Mouse (Mus musculus) lung, embryonic 16.5 days (tissue): ENCODE results near the gene Cacng5. TPM values are rescaled to one million over a fixed set of nuclear protein-coding genes. Genes with fewer than 3 reads are reported as not detected.

Source experiments
- ATAC-seq: fragments of 200-750 bp; cut with Nextera tagmentation; 2 replicates; pipeline ENCODE4 v1.8.0; 2017; ENCODE audit warnings: low read depth, mild to moderate bottlenecking, moderate library complexity
- H3K27ac ChIP-seq: fragments of 300-500 bp; sonication (generic); 2 replicates; pipeline ENCODE4 v1.5.1; 2014; ENCODE audit warnings: mild to moderate bottlenecking, control low read depth, low read length
- H3K27me3 ChIP-seq: fragments of 300-500 bp; sonication (generic); 2 replicates; pipeline ENCODE4 v1.6.1; 2014; ENCODE audit warnings: low read depth, low read length, mixed read lengths; ENCODE audit not compliant: control insufficient read depth, insufficient read depth
- H3K36me3 ChIP-seq: fragments of 300-500 bp; sonication (generic); 2 replicates; pipeline ENCODE4 v1.6.1; 2014; ENCODE audit warnings: low read length; ENCODE audit not compliant: control insufficient read depth, insufficient read depth
- H3K4me1 ChIP-seq: fragments of 300-500 bp; sonication (generic); replicated peaks from 2 replicates; pipeline ENCODE4 v1.6.1; 2014; ENCODE audit warnings: low read length, mixed read lengths; ENCODE audit not compliant: control insufficient read depth, insufficient read depth
- H3K4me2 ChIP-seq: fragments of 300-500 bp; sonication (generic); 2 replicates; pipeline ENCODE4 v1.6.1; 2014; ENCODE audit warnings: low read depth, low read length, control low read depth
- H3K4me3 ChIP-seq: fragments of 300-500 bp; sonication (generic); 2 replicates; pipeline ENCODE4 v1.5.1; 2014; ENCODE audit warnings: mild to moderate bottlenecking, low read length, control low read depth
- H3K9ac ChIP-seq: fragments of 300-500 bp; sonication (generic); 2 replicates; pipeline ENCODE4 v1.6.1; 2014; ENCODE audit warnings: low read length, control low read depth
- H3K9me3 ChIP-seq: fragments of 300-500 bp; sonication (generic); 2 replicates; pipeline ENCODE4 v1.6.1; 2016; ENCODE audit warnings: low read length; ENCODE audit not compliant: control insufficient read depth
- WGBS: fragments of 180-500 bp; shearing (Covaris S2); extraction: QIAGEN DNeasy Blood & Tissue Kit; methylation state at CpG from one replicate; pipeline ENCODE4 v1.1.7; 2014; 5-methylcytosine and 5-hydroxymethylcytosine counted together
- polyA plus RNA-seq: library from polyadenylated mRNA; unstranded; fragments of >200 nt; fragmentation: Nextera tagmentation; extraction: Ambion mirVana; gene quantifications from 2 replicates; pipeline ENCODE4 v1.2.1, GENCODE M21; 2015

Gene Cacng5
- polyA plus RNA-seq, 1 experiment from 2014 or later, result 0.14 TPM

DNA sequence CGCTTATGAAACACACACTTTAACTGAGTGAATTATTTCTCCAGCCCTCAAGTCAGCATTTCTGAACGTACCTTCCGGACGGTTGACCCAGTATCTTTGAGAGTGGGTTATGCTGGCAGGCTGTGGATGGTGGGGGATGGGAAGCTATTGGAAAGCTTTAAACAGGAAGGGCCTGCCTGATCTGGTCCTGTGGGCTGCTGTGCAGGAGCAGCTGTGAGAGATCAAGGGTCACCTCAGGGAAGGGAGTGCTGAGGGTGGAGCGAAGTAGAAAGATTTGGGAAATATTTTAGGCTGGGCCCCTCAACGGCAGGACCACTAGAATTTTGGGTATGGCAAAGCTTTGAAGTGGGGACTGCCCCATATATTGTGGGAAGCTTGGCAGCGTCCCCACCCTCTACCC, 16.9 kb upstream of the Cacng5 start:
- H3K4me2 ChIP-seq, result no peak overlapping the region
- 46% methylated on average over 7 of the region's 7 CpGs for WGBS
- no peaks in the 10 kb centered on the region for H3K4me1 ChIP-seq
- H3K27ac ChIP-seq, result no peak overlapping the region
- no peaks in the 10 kb centered on the region for H3K9me3 ChIP-seq
- ATAC-seq, result no peak
- no peaks in the 10 kb centered on the region for H3K36me3 ChIP-seq
- H3K27me3 ChIP-seq, result no peaks in the 10 kb centered on the region
- H3K4me3 ChIP-seq, result no peak overlapping the region
- H3K9ac ChIP-seq, result no peak overlapping the region

DNA sequence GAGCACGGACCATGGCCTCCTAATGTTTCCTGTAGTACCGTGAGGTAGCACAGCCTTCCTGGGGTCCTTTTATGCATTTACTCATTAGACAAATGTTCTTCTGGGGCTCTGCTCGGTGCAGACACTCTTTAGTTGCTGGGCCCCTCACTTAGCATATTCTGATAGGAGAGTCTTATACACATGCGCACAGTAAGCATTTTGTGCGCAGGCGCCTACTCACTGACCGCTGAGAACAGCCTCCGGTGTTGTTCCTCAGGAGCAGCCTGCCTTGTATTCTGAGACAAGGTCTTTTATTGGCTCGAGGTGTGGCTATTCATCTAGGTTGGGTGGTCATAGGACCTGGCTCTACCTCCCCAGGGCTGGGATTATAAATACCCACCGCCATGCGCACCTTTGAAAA, 16.4 kb upstream of the Cacng5 start:
- ATAC-seq, result no peak

DNA sequence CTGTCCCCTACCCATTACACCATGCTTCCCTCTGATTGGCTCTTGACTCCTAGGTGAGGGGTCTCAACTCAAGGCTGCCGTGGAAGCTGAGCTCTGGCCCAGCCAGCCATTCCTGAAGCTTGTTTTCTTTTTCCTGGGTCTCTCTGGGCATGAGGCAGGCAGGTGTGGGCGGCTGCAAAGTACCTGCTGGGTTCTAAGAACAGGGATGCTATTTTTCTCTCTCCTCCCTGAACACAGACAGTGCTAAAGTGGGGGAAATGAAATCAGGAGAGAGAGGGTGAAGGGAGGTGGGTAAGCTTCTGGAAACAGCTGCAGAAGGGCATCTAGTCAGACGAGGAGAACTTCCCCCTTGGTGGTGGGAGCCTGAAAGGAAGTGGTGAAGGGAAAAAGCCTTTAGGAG, 14.9 kb upstream of the Cacng5 start:
- Histone ChIP-seq H3K27me3 (no peaks in the 10 kb centered on the region), H3K27ac (no peak overlapping the region), H3K4me2 (no peak overlapping the region), H3K9ac (no peak overlapping the region), H3K4me1 (no peaks in the 10 kb centered on the region), H3K9me3 (no peaks in the 10 kb centered on the region), H3K4me3 (no peak overlapping the region), H3K36me3 (no peaks in the 10 kb centered on the region)
- WGBS, result 45% methylated on average over 3 of the region's 3 CpGs
- ATAC-seq, result no peak

More for the DNA sequence above, 16.4 kb upstream of the Cacng5 start:
- no peaks in the 10 kb centered on the region for H3K9me3 ChIP-seq
- no peak overlapping the region for H3K4me2 ChIP-seq
- no peaks in the 10 kb centered on the region for H3K4me1 ChIP-seq
- no peak overlapping the region for H3K27ac ChIP-seq
- no peaks in the 10 kb centered on the region for H3K27me3 ChIP-seq
- no peak overlapping the region for H3K4me3 ChIP-seq
- H3K9ac ChIP-seq, result no peak overlapping the region
- WGBS, result 76% methylated on average over 11 of the region's 11 CpGs
- no peaks in the 10 kb centered on the region for H3K36me3 ChIP-seq

DNA sequence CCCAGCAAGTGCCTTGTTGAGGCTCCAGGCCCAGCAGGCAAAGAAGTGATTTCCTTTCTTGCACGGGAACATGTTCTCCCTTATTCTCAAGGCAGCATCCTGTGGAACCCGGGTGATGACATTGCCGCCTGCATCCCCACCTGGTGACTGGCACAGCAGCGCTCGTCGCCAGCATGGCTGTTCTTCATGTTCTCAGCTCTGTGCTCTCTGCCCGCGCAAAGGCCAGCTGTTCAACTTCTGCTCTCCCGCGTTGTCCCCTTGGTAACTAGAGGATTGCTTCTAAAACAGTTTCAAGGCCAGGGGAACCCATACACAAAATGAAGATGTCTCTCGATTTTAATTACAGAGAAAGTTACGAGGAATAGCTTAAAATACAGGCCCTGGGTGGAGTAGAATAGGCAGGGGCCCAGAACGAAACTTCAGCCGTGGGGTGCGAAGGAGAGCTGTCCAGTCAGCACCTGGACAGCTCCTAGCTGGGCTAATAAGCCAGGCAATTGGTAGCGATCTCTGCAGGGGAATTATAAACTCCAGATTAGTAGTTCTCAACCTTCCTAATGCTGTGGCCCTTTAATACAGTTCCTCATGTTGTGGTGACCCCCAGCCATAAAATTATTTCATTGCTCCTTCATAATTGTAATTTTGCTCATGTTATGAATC, 5.1 kb upstream of the Cacng5 start:
- Histone ChIP-seq H3K27me3 (peaks cover 7% of the 10 kb centered on the region; the same call in 1 of the 2 replicates), H3K36me3 (no peaks in the 10 kb centered on the region), H3K4me2 (no peak overlapping the region), H3K9ac (no peak overlapping the region), H3K27ac (no peak overlapping the region), H3K4me1 (no peaks in the 10 kb centered on the region), H3K4me3 (no peak overlapping the region), H3K9me3 (no peaks in the 10 kb centered on the region)
- WGBS, result 40% methylated on average over 16 of the region's 16 CpGs
- no peak for ATAC-seq

DNA sequence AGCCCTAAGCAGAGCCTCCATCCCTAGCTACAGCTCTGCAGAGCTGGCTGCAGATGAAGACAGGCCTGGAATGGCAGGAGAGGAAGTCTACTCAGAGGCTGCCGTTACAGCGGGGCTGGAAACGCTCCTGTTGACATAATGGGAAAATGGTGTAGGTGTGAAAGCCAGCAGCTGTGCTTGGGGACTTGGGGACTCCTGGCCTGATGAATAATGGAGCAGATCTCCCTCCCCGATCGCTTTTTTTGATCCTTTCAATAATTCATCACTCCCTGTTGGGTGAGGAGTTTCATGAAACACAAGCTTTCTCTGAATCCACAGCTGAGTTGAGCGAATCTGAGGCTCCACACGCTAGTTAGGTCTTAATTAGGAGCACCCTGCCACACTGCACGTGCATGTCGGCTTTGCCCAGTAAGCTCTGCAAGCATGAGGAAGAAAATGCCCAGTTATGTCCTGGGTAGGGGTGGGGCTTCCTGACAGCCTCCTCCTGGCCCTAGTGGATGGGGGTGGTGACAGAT, 2.9 kb upstream of the Cacng5 start:
- H3K9ac ChIP-seq, result no peak overlapping the region
- H3K4me3 ChIP-seq, result no peak overlapping the region
- no peak overlapping the region for H3K27ac ChIP-seq
- no peaks in the 10 kb centered on the region for H3K36me3 ChIP-seq
- no peaks in the 10 kb centered on the region for H3K9me3 ChIP-seq
- no peak for ATAC-seq
- H3K27me3 ChIP-seq, result peaks cover 12% of the 10 kb centered on the region; the same call in 1 of the 2 replicates
- no peaks in the 10 kb centered on the region for H3K4me1 ChIP-seq
- 55% methylated on average over 9 of the region's 9 CpGs for WGBS
- H3K4me2 ChIP-seq, result no peak overlapping the region

DNA sequence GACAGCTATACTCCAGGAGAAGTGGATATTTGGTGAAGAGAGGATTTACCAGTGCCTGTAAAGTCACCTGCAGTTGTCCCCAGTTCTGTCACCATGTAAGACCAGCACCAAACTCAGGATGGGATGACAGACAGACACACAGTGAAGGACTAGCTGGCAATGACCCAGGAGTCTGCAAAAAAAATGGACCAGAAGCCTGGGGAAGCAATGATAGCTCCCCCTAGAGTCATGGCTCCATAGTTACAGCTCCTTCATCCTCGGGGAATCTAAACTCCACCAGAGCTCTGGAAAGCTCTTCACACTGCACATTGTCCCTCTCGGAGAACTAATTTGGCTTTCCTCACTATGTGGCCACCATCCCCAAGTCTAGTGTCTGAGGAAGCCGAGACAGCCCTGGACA, 1.5 kb downstream of the Cacng5 start:
- Histone ChIP-seq H3K4me1 (no peaks in the 10 kb centered on the region), H3K9me3 (no peaks in the 10 kb centered on the region), H3K9ac (no peak overlapping the region), H3K4me3 (no peak overlapping the region), H3K4me2 (no peak overlapping the region), H3K27me3 (peaks cover 12% of the 10 kb centered on the region; the same call in 1 of the 2 replicates), H3K27ac (no peak overlapping the region), H3K36me3 (no peaks in the 10 kb centered on the region)
- 52% methylated on average over 3 of the region's 3 CpGs for WGBS
- no peak for ATAC-seq

DNA sequence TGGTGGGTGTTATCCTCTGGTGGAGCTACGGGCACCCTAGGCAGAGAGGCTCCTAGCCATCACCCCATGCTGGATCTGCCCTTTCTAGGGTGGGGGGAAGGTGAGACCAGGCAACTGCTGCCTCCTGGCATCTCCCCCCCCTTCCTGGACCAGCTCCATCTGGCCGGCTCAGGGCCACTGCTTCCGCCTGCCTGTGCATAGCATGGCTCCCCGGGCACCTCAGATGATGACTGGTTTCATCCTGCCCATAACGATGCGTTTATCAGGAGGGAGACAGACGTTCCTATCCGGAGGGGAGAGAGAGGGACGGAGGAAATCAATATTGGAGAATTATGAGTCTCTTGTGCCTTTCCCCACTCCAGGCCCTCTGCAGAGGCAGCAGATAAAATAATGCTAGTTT, 9.5 kb downstream of the Cacng5 start:
- H3K4me2 ChIP-seq, result no peak overlapping the region
- no peak overlapping the region for H3K9ac ChIP-seq
- no peak for ATAC-seq
- 72% methylated on average over 9 of the region's 9 CpGs for WGBS
- no peaks in the 10 kb centered on the region for H3K9me3 ChIP-seq
- H3K4me1 ChIP-seq, result no peaks in the 10 kb centered on the region
- no peak overlapping the region for H3K27ac ChIP-seq
- H3K4me3 ChIP-seq, result no peak overlapping the region
- H3K36me3 ChIP-seq, result no peaks in the 10 kb centered on the region
- H3K27me3 ChIP-seq, result no peaks in the 10 kb centered on the region

DNA sequence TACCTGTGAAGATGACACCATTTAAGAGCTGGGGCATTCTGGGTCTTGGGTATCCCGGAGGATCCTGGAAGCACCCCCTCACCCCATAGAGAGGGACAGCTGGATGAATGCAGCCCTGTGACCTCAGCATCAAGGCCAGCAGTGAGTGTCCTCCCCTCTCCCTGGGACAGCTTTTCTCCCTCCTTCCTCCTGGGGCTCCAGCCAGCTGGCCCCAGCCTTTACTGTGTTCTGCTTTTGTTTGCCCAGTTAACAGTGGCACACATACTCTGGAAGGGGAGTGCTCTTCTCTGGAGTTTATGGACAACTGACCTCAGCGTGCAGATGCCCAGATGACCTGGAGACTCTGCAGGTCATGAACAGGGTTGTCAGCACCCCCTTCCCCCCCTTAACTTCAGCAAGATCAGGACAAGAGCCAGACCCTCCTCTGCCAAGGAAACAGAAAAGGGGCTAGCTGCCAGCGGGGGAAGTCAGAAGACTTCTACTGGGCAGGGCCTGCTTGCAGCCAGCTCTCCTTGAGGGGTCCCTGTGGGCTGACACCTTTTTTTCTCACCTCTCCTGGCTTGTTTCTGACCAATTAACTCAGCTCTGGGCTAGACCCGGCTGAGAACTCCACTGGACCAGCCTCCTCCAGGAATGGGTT, 10.8 kb downstream of the Cacng5 start:
- Histone ChIP-seq H3K27ac (no peak overlapping the region), H3K9me3 (no peaks in the 10 kb centered on the region), H3K4me2 (no peak overlapping the region), H3K9ac (no peak overlapping the region), H3K4me1 (no peaks in the 10 kb centered on the region), H3K36me3 (no peaks in the 10 kb centered on the region), H3K4me3 (no peak overlapping the region), H3K27me3 (no peaks in the 10 kb centered on the region)
- no peak; the same call in 1 of the 2 replicates for ATAC-seq
- 18% methylated on average over 4 of the region's 4 CpGs for WGBS

DNA sequence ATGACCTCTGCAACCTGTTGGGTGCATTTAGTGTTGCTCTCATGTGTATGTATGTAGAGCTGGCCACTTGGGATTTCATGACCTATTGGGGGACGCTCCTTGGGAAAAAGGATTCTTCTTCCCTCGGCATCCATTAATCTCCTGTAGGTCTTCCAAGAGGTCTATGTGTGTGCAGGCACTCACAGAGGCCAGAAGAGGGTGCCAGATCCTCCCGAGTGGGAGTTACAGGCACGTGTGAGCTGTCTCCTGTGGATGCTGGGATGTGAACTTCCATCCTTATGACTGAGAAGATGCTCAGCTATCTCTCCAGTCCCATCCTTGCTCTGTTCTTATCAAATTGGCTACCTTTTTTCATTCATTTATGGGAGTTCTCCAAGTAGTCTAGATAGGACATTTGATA, 14.4 kb downstream of the Cacng5 start:
- Histone ChIP-seq H3K4me1 (no peaks in the 10 kb centered on the region), H3K9ac (no peak overlapping the region), H3K9me3 (no peaks in the 10 kb centered on the region), H3K4me3 (no peak overlapping the region), H3K4me2 (no peak overlapping the region), H3K36me3 (no peaks in the 10 kb centered on the region), H3K27ac (no peak overlapping the region), H3K27me3 (no peaks in the 10 kb centered on the region)
- ATAC-seq, result no peak
- 38% methylated on average over 4 of the region's 4 CpGs for WGBS
